Mouse (Mus musculus) olfactory bulb, adult 2 months (tissue): ENCODE measurements around the gene Ncf4. TPM values are rescaled to one million over a fixed set of nuclear protein-coding genes. Genes with fewer than 3 reads are reported as not detected.

Experiments
- H3K27ac ChIP-seq: fragments of 200-500 bp; 2 replicates; pipeline ENCODE4 v1.5.1; 2012; ENCODE audit warnings: low read depth, low read length; ENCODE audit not compliant: insufficient read depth
- H3K4me1 ChIP-seq: fragments of 200-500 bp; 2 replicates; pipeline ENCODE4 v1.6.1; 2012; ENCODE audit warnings: low read length; ENCODE audit not compliant: control insufficient read depth, insufficient read depth
- H3K4me3 ChIP-seq: fragments of 200-500 bp; 2 replicates; pipeline ENCODE4 v1.5.1; 2012; ENCODE audit warnings: mild to moderate bottlenecking, low read depth, low read length, moderate library complexity; ENCODE audit not compliant: insufficient read depth
- CTCF ChIP-seq: fragments of 200-500 bp; IDR thresholded peaks from 2 replicates; pipeline ENCODE4 v1.5.1; 2012; ENCODE audit warnings: low read depth, mild to moderate bottlenecking, low read length, moderate library complexity; ENCODE audit not compliant: insufficient read depth
- POLR2A ChIP-seq: fragments of 200-500 bp; IDR thresholded peaks from 2 replicates; pipeline ENCODE4 v1.6.1; 2012; ENCODE audit warnings: mild to moderate bottlenecking, low read depth, low read length, moderate library complexity; ENCODE audit not compliant: insufficient read depth
- WGBS: fragments of 180-500 bp; shearing (Covaris S2); methylation state at CpG from one replicate; pipeline ENCODE4 v1.1.7; 2018; 5-methylcytosine and 5-hydroxymethylcytosine counted together
- polyA plus RNA-seq: library from polyadenylated mRNA; stranded (reverse); fragments of >200 nt; gene quantifications from 2 replicates; pipeline ENCODE4 v1.2.4, GENCODE M21; 2012; ENCODE audit warnings: low replicate concordance; ENCODE audit not compliant: missing spikeins, insufficient read depth, insufficient read length

Ncf4 gene
- polyA plus RNA-seq, 1 experiment, result not detected

- 12% methylated on average over 13 of the region's 13 CpGs for WGBS
- Histone ChIP-seq H3K4me3 (no peak overlapping the region), H3K27ac (no peak overlapping the region)
These were observed 13.0 kb upstream of the Ncf4 start for GRCm38 (mm10) chr15:78231346-78232331.

GRCm38 (mm10) chr15:78234823-78235509 lies 9.6 kb upstream of the Ncf4 start:
- Histone ChIP-seq H3K27ac (no peak overlapping the region), H3K4me3 (no peak overlapping the region), H3K4me1 (peaks cover 3% of the 10 kb centered on the region; the same call in 1 of the 2 replicates)
- WGBS, result 87% methylated on average over 5 of the region's 5 CpGs
- TF ChIP-seq POLR2A (no peak), CTCF (no peak)

More at GRCm38 (mm10) chr15:78231346-78232331, 13.0 kb upstream of the Ncf4 start:
- TF ChIP-seq CTCF (no peak), POLR2A (no peak)
- peaks cover 3% of the 10 kb centered on the region; the same call in 1 of the 2 replicates for H3K4me1 ChIP-seq

GRCm38 (mm10) chr15:78239453-78239852 lies 5.1 kb upstream of the Ncf4 start:
- H3K4me3 ChIP-seq, result no peak overlapping the region
- H3K27ac ChIP-seq, result no peak overlapping the region
- 22% methylated on average over 10 of the region's 10 CpGs for WGBS
- no peaks in the 10 kb centered on the region for H3K4me1 ChIP-seq
- TF ChIP-seq POLR2A, result no peak
- TF ChIP-seq CTCF, result peak; percentile 63; the same call in 1 of the 2 replicates

GRCm38 (mm10) chr15:78239956-78240617 lies 4.5 kb upstream of the Ncf4 start:
- no peak for TF ChIP-seq POLR2A
- no peak for TF ChIP-seq CTCF
- Histone ChIP-seq H3K4me3 (no peak overlapping the region), H3K27ac (no peak overlapping the region), H3K4me1 (no peaks in the 10 kb centered on the region)
- 77% methylated on average over 14 of the region's 14 CpGs for WGBS

- TF ChIP-seq CTCF, result no peak
- no peak for TF ChIP-seq POLR2A
- H3K4me1 ChIP-seq, result no peaks in the 10 kb centered on the region
- no peak overlapping the region for H3K27ac ChIP-seq
- 39% methylated on average over 11 of the region's 11 CpGs for WGBS
- H3K4me3 ChIP-seq, result no peak overlapping the region
These were observed 3.3 kb upstream of the Ncf4 start for GRCm38 (mm10) chr15:78241335-78241734.

- WGBS, result 86% methylated on average over 8 of the region's 8 CpGs
- Histone ChIP-seq H3K4me1 (no peaks in the 10 kb centered on the region), H3K27ac (no peak overlapping the region), H3K4me3 (no peak overlapping the region)
- TF ChIP-seq POLR2A (no peak), CTCF (no peak)
These were observed 1.5 kb upstream of the Ncf4 start for GRCm38 (mm10) chr15:78243061-78243460.

- 76% methylated on average over 6 of the region's 6 CpGs for WGBS
- H3K27ac ChIP-seq, result no peak overlapping the region
- H3K4me3 ChIP-seq, result no peak overlapping the region
- TF ChIP-seq CTCF (no peak), POLR2A (no peak)
- H3K4me1 ChIP-seq, result no peaks in the 10 kb centered on the region
These were observed 827 bp upstream of the Ncf4 start for GRCm38 (mm10) chr15:78243774-78244173.

- Histone ChIP-seq H3K4me1 (no peaks in the 10 kb centered on the region), H3K4me3 (no peak overlapping the region), H3K27ac (no peak overlapping the region)
- no peak for TF ChIP-seq CTCF
- TF ChIP-seq POLR2A, result no peak
- 89% methylated on average over 18 of the region's 18 CpGs for WGBS
These were observed 1.8 kb downstream of the Ncf4 start for GRCm38 (mm10) chr15:78246143-78247116.
